ENCODE assay signal across 8 mouse cellular contexts in genomic region chr4:133633332-133634042, GRCm38 (mm10). TPM values are rescaled to one million over a fixed set of nuclear protein-coding genes. Genes with fewer than 3 reads are reported as not detected.
DNase-seq lines count a peak whose midpoint lies in the region; ATAC-seq lines count a peak whose summit lies in the region.

No protein-coding gene starts in this region.

- whole genome bisulfite sequencing in embryonic facial prominence, embryonic 14.5 days, result 56% methylated on average over 6 of the region's 47 CpGs
- WGBS in kidney, embryonic 14.5 days, result 11% methylated on average over 28 of the region's 47 CpGs

- peak overlapping the region; percentile 78 for H3K4me3 ChIP-seq in embryonic facial prominence, embryonic 14.5 days (ENCODE audit: low read depth, low read length)
- H3K4me3 ChIP-seq in kidney, embryonic 14.5 days (ENCODE audit: low read length), result peak overlapping the region; percentile 69

- peak overlapping the region; percentile 93 for H3K4me2 ChIP-seq in embryonic facial prominence, embryonic 14.5 days (ENCODE audit: low read depth, low read length)
- peak overlapping the region; percentile 95 for H3K4me2 ChIP-seq in kidney, embryonic 14.5 days (replicated peaks; ENCODE audit: low read depth, low read length)

- ATAC-seq in embryonic facial prominence, embryonic 14.5 days (ENCODE audit: low read depth), result peak; percentile 96
- ATAC-seq in kidney, embryonic 14.5 days (ENCODE audit: low FRiP score, low TSS enrichment), result peak; percentile 92
- ATAC-seq in monocyte, adult 5-6 weeks (replicated peaks; ENCODE audit: insufficient number of reproducible peaks, low FRiP score, low TSS enrichment, poor library complexity, severe bottlenecking), result peak; percentile 84

- peaks cover 14% of the 10 kb centered on the region for H3K4me1 ChIP-seq in embryonic facial prominence, embryonic 14.5 days (ENCODE audit: control insufficient read depth, insufficient read depth, low read length)
- peaks cover 15% of the 10 kb centered on the region for H3K4me1 ChIP-seq in kidney, embryonic 14.5 days (ENCODE audit: control insufficient read depth, insufficient read depth, low read length)

- H3K27ac ChIP-seq in embryonic facial prominence, embryonic 14.5 days (replicated peaks; ENCODE audit: low read depth, low read length), result peak overlapping the region; percentile 84
- no peak overlapping the region for H3K27ac ChIP-seq in kidney, embryonic 14.5 days (ENCODE audit: low read depth, low read length)

- peak overlapping the region; percentile 88 for H3K9ac ChIP-seq in embryonic facial prominence, embryonic 14.5 days (ENCODE audit: low read depth, low read length)
- peak overlapping the region; percentile 91 for H3K9ac ChIP-seq in kidney, embryonic 14.5 days (ENCODE audit: low read depth, low read length)

- DNase-seq in 3T3-L1 (ENCODE audit: low read depth, low spot score) (peak; percentile 72), liver (peak; percentile 87)
- peak; percentile 84 to 89 for DNase-seq in adrenal gland, postnatal 4 days (ENCODE audit: low spot score in 2 of 2)
- peak; percentile 79 for DNase-seq in embryonic facial prominence, embryonic 14.5 days (ENCODE audit: low spot score)
- DNase-seq in heart, adult 9 months (ENCODE audit: low spot score in 2 of 2), result peak; percentile 89 to 90
- peak; percentile 90 to 92 for DNase-seq in spleen, postnatal 36 days (ENCODE audit: low spot score in 2 of 2)

- no peaks in the 10 kb centered on the region for H3K36me3 ChIP-seq in embryonic facial prominence, embryonic 14.5 days (ENCODE audit: control insufficient read depth, insufficient read depth, low read length)
- 0 out of 2 replicates have a peak, but pooled peaks cover 4% of the 10 kb centered on the region for H3K36me3 ChIP-seq in kidney, embryonic 14.5 days (ENCODE audit: control insufficient read depth, insufficient read depth, low read length)

- H3K27me3 ChIP-seq in embryonic facial prominence, embryonic 14.5 days (replicated peaks; ENCODE audit: control insufficient read depth, insufficient read depth, low read length), result no peaks in the 10 kb centered on the region
- H3K27me3 ChIP-seq in kidney, embryonic 14.5 days (ENCODE audit: control insufficient read depth, insufficient read depth, low read length), result no peaks in the 10 kb centered on the region

- no peaks in the 10 kb centered on the region for H3K9me3 ChIP-seq in embryonic facial prominence, embryonic 14.5 days (ENCODE audit: control insufficient read depth, low read length)
- H3K9me3 ChIP-seq in kidney, embryonic 14.5 days (ENCODE audit: control insufficient read depth, low read length), result no peaks in the 10 kb centered on the region

RNA-seq across cellular contexts. Expression of gene Zdhhc18, which starts 16.5 kb away (rescaled TPM):
- 10 to 100 TPM; 20.8 to 23.9 TPM for total RNA-seq in adrenal gland, postnatal 4 days (2021)
- 2.1 and 3.7 TPM in 2 replicates for polyA plus RNA-seq in embryonic facial prominence, embryonic 14.5 days (2014; fragmentation: Nextera tagmentation; extraction: Ambion mirVana)
- 3.0 and 4.2 TPM in 2 replicates for polyA plus RNA-seq in kidney, embryonic 14.5 days (2014; fragmentation: Nextera tagmentation; extraction: Ambion mirVana)
- 12.8 to 48.9 TPM (median 20.8 TPM) in 3 replicates for total RNA-seq in monocyte, adult 5-6 weeks (2017)

RNA-seq across cellular contexts. Expression of gene Sfn, which starts 31.5 kb away (rescaled TPM):
- total RNA-seq in adrenal gland, postnatal 4 days (2021), result 1 to 10 TPM; 3.7 to 4.3 TPM
- 129 and 135 TPM in 2 replicates for polyA plus RNA-seq in embryonic facial prominence, embryonic 14.5 days (2014; fragmentation: Nextera tagmentation; extraction: Ambion mirVana)
- 8.0 and 9.5 TPM in 2 replicates for polyA plus RNA-seq in kidney, embryonic 14.5 days (2014; fragmentation: Nextera tagmentation; extraction: Ambion mirVana)
- total RNA-seq in monocyte, adult 5-6 weeks (2017), result 6.3 to 20.1 TPM (median 7.1 TPM) in 3 replicates

RNA-seq across cellular contexts. Expression of gene Pigv, which starts 39.0 kb away (rescaled TPM):
- total RNA-seq in adrenal gland, postnatal 4 days (2021), result 10 to 100 TPM; 19.8 to 20.2 TPM
- polyA plus RNA-seq in embryonic facial prominence, embryonic 14.5 days (2014; fragmentation: Nextera tagmentation; extraction: Ambion mirVana), result 8.4 and 11.3 TPM in 2 replicates
- polyA plus RNA-seq in kidney, embryonic 14.5 days (2014; fragmentation: Nextera tagmentation; extraction: Ambion mirVana), result 12.6 and 16.9 TPM in 2 replicates
- 3.5 to 16.0 TPM (median 5.7 TPM) in 3 replicates for total RNA-seq in monocyte, adult 5-6 weeks (2017)

RNA-seq across cellular contexts. Expression of gene Gpn2, which starts 49.3 kb away (rescaled TPM):
- 10 to 100 TPM; 13.7 to 16.6 TPM for total RNA-seq in adrenal gland, postnatal 4 days (2021)
- polyA plus RNA-seq in embryonic facial prominence, embryonic 14.5 days (2014; fragmentation: Nextera tagmentation; extraction: Ambion mirVana), result 17.3 and 18.8 TPM in 2 replicates
- polyA plus RNA-seq in kidney, embryonic 14.5 days (2014; fragmentation: Nextera tagmentation; extraction: Ambion mirVana), result 23.6 and 23.9 TPM in 2 replicates
- total RNA-seq in monocyte, adult 5-6 weeks (2017), result 6.9 to 18.7 TPM (median 16.5 TPM) in 3 replicates

RNA-seq across cellular contexts. Expression of gene Gpatch3, which starts 58.9 kb away (rescaled TPM):
- 10 to 100 TPM; 10.4 to 14.5 TPM for total RNA-seq in adrenal gland, postnatal 4 days (2021)
- 6.3 and 8.3 TPM in 2 replicates for polyA plus RNA-seq in embryonic facial prominence, embryonic 14.5 days (2014; fragmentation: Nextera tagmentation; extraction: Ambion mirVana)
- polyA plus RNA-seq in kidney, embryonic 14.5 days (2014; fragmentation: Nextera tagmentation; extraction: Ambion mirVana), result 6.5 and 10.2 TPM in 2 replicates
- total RNA-seq in monocyte, adult 5-6 weeks (2017), result 30.9 to 41.9 TPM (median 32.6 TPM) in 3 replicates
